Mouse (Mus musculus) lung, adult 18-20 months (tissue): Measurements from ENCODE around the gene Ntrk3.

Experiments
- DNase-seq, 2 experiments: peaks; one replicate each; pipeline ENCODE4 v3.0.0; 2022; ENCODE audit warnings: mixed read lengths in 2 of 2

Ntrk3 gene

DNA sequence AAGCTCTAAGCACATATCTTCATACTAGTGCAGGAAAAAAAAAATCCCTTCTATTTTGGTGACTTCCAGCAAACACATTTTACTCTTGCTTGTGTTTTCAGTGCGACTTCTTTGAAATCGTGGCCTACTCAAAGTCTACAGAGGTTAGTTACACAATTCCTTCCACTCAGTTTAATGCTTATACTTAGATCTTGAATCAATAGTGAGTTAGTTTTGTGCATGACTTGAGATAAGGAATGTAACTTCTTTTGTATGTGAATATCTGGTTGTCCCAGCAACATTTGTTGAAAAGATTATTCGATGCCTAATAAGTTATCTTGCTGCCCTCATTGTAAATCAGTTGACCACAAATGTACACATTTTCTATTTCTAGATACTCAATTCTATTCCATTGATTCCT lies 411.6 kb downstream of the Ntrk3 start:
- no peak for DNase-seq

DNA sequence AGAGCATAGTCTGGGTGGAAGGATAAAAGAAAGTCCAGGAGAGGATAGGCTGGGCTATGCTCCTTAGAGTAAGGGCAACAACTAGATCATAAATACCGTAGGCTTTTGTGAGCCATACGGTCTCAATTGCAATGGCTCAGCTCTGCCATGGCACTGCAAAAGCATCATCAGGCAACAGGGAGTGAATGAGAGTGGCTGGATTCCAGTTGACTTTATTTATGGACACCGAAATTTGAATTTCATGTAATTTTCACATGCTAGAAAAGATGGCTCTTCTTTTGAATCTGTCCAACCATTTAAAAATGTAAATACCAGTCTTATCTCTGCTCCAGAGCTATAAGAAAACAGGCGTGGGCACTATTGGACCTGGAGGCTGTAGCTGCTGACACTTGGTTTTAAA lies 419.2 kb downstream of the Ntrk3 start:
- DNase-seq: no peak

- DNase-seq: no peak
These were observed 432.0 kb downstream of the Ntrk3 start for GRCm38 (mm10) chr7:78305770-78306169.

DNA sequence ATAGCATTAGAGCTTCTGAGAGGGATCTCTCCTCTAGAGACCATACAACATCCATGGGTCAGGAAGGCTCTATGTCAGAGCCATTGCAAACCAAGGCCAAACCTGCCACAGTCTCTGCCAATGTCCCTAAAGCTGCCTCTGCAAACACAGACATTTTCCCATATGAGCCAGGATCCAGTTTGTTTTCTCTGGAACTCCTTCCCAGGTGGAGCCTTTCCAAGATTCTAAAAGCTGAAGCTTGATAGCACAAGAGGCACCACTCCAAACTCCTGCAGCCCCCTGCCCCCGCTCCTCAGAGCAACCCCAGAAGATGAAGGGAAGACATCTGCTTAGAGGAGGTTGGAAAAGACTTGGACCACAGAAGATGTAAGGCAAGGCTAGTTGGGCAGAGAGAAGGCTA lies 432.8 kb downstream of the Ntrk3 start:
- no peak for DNase-seq

DNA sequence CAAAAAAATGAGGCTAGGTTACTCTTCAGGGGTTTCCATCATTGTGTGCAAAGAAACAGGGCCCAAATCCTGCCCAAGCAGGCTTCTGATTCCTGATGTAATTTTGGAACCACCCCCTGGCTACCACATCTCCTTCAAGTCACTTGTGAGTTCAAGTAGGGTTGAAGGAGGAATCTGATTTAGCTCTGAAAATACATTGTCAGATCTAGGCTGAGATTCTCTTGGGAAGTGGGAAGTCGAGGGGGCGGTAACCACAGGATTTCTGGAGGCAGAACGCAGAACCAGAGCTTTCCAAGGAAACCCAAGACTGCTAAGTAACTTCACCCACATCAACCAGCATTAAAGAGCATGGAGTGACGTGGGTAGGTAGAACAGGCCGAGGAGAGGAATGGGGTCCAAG lies 440.5 kb downstream of the Ntrk3 start:
- no peak for DNase-seq

DNA sequence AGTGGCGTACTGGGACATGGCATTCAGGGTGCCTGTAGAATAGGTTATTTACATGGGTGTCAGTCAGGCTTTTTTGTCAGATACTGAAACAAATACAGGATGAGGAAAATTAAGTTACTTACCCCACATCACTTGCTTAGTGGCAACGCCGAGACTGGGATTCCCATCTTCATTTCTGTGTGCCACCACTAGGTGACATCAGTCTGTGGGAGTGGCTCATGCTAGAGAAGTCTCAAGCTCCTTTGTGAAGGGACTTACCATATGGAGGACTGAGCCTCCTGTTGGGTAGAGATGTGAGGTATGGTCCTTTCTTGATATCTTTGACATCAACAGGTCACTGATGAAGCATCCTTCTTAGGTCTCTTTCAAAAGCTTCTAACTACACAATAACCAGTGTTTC lies 443.5 kb downstream of the Ntrk3 start:
- DNase-seq: no peak

DNA sequence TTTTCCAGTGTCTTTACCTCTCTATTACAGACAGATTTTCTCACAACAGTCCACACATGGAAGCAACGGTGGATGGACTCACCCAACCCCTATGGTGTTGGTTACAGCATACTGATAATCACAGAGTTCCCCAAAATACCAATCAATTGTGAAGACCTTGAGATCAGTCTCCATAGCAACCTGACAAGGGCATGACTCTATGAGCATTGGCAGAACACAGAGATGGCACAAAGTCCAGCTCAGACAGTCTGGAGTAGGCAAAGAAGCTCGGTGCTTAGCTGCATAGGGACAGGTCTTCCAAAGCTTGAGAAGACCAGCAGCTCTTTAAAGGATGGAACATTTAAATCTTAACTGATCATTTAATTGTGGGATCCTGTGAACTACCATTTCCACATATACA lies 447.6 kb downstream of the Ntrk3 start:
- DNase-seq: no peak

DNA sequence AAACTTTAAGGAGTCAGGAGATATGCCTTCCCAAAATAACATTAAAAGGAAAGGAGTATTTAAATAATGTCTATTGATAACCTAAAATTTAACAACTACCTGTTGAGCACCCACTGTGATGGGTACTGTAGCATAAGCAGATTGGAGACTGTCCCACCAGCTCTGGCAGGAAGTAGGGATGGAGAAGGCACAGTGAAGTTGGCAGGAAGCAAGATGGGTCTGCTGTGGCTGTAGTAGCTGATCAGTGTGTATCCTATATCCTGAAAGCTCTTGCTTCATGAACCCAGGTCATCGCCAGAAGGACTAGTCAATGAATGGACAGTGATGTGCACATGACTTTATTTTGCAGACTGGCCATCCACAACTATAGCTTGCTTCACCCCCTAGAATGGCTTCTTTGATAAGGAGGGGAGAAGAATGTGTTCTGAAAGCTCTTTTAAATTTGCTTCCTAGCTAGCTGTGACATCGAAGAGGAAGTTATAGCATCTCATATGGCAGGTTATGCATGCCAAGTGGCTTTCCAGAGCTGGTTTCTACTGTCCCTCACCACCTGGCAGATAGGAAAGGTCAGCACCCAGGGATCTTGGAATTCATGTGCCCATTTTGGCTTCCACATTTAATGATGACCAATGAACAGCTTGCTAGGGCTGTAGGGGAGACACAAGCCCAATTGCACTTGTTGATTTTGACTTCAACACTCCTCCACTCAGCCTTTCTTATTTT lies 451.1 kb downstream of the Ntrk3 start:
- DNase-seq: no peak

DNA sequence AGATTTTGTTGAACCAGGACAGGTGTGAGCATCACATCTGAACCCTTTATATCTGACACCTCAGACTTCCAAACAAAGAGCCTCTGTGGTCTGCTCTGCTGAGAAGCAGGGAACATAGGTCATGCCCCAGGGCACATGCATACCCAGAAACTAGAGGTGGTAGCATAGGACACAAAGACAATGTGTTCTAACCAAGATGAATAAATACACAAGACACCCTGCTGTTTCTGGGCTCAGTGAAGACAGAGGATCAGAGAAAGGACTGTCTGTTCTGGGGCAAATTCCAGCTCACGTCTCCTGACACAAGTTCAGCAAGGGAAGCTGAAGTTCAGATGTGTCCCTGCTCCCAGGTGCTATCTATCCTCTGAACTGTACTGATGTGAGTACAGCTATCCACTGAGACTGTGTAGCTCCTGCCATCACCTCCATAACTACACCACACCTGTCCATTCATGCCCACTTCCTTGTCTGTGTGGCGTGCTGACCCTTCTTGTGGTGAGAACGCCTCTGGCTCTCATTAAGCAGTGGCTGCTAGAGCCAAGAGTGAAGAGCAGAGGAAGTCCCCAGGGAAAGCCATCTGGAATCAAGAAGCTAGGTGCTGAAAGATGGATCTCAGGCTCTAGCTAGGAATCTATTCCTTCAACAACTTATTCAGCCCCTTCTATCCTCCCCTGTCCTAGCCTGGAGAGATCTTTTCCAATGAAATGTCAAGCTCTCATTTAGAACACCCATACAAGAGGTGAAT lies 468.1 kb downstream of the Ntrk3 start:
- no peak for DNase-seq

DNA sequence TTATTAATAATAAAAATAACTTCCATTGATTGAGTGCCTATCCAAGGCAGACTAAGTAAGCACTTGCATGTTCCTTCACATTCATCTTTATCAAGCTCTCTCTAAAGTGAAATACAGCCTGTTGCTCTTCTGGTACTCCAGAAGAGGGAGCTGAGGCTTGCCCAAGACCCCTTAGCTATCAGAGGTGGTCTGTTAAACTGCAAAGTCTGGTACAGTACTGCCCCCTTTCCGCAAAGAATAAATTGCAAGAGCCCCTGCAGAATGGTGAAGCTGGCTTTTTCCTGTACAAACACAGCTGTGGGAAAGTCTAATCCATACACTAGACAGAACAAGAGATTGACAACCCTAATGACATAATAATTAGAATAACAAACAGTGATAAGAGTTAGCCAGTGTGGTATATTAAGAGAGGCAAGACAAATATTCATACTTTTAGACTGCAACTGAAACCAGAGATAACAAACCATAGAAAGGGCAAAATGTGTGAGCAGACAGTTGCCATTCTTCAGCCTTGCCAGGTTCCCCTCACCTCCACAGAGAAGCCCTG lies 470.3 kb downstream of the Ntrk3 start:
- no peak for DNase-seq

GRCm38 (mm10) chr7:78264432-78265002 lies 473.3 kb downstream of the Ntrk3 start:
- DNase-seq: no peak

- DNase-seq: no peak
These were observed 476.2 kb downstream of the Ntrk3 start for GRCm38 (mm10) chr7:78261420-78262125.

DNA sequence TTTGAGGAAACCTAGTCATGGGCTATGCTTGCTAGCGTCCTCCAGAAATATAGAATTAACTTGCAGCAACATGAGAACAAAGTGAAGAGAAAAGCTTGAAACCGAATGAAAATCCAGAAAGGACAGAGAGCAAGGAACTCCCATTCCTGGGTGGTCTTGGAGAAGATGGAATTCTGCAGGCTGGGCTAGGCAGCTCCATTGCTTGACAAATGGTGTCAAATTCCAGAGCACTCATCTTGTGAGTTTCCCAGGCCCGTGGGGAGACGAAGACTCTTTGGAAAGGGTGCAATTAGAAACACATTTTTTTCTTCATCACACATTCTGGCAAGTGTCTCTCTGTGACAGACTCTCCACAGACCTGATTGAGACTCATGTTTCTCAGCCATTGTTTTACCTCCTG lies 479.7 kb downstream of the Ntrk3 start:
- no peak for DNase-seq

- no peak for DNase-seq
These were observed 483.9 kb downstream of the Ntrk3 start for GRCm38 (mm10) chr7:78253777-78254385.

- no peak for DNase-seq
These were observed 489.6 kb downstream of the Ntrk3 start for GRCm38 (mm10) chr7:78248119-78248642.

- DNase-seq: no peak
These were observed 498.8 kb downstream of the Ntrk3 start for GRCm38 (mm10) chr7:78239012-78239411.

- no peak for DNase-seq
These were observed 516.1 kb downstream of the Ntrk3 start for GRCm38 (mm10) chr7:78221668-78222067.

GRCm38 (mm10) chr7:78220949-78221348 lies 516.9 kb downstream of the Ntrk3 start:
- no peak for DNase-seq

- no peak for DNase-seq
These were observed 546.7 kb downstream of the Ntrk3 start for GRCm38 (mm10) chr7:78190931-78191653.

DNA sequence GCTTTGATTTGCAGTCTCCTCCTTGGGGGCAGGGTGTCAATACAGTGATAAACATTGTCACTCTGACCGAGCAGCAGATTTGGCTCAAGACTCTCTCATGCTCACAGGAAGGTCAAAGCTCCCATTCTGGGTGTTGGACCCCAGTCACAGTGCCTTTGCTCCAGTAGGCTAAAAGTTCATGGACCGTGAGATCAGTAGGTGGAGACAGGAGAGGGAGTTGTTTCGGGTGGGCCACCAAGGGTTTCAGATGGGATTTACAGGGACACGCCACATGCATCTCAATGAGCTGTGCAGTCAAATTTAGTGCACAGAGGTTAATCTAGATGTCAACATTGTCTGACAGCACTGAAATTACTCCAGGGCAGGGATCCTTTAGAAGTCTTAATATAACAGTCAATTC lies 552.2 kb downstream of the Ntrk3 start:
- DNase-seq: no peak

DNA sequence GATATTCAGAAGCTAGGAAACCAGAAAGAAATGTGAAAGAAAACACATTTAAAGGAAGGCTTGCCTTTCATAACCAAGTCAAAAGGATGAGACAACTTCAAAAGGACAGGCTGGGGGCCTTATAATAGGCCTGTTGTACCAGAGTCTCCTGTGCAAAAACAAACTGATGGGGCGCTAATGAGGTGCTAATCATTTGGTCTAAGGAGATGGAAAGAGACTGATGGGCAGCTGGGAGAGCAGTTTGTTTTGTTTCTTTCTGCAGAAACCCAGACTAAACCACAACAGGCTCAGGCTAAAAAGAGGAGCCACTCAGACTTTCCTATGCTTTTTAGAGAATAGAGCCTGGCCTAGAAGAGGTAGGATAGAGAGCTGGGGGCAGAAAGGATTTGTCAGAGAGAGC lies 554.4 kb downstream of the Ntrk3 start:
- no peak for DNase-seq
